Mouse (Mus musculus): ENCODE measurements at regions not wholly inside any gene's neighbourhood (a gene's known extent, or its start where the extent isn't known, plus 50 kb on each side); places are given as distances from the start of the nearest gene placed in this dataset.
A peak's percentile ranks its signal among the peaks of the same experiment; 100 is the strongest.

DNA sequence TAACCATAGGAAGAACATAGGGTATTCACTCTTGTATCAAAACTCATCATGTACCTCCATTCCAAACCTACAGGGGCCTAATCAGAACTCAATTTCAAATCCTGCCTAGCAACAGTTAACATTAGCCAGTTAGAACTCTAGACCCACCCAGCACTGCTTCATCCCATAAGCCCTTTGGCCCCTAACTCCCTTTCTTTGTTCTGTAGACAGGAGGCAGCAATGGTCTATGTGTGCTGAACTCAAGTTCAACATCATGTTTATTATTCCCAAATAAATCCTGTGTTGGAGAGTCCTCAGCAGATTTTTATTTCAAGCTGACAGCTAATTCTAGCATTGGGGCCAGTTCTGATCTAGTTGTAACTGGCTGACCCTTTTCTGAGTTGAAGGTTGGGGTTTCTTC lies 112.2 kb downstream of the Ipo8 start:
- DNase-seq (ENCODE audit: low spot score): no peak

DNA sequence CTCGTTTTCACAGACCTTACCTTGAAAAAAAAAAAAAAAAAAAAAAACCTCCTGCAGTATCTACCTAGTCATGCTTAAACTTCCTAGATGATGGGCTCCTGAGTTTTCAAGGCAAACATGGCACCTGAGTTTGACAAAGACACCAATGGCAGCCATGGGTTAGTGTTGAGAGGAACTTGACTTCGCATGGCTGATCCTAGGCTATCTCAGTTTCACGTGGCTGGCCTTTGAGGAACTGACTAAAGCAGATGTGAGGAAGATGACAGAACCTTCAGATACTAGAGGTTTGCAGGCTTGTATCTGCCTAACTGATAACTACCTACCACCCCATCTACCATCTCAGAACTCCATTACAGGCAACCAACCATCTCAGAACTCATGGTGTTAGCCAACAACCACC lies 120.9 kb downstream of the Ipo8 start:
- DNase-seq (ENCODE audit: low spot score): no peak

DNA sequence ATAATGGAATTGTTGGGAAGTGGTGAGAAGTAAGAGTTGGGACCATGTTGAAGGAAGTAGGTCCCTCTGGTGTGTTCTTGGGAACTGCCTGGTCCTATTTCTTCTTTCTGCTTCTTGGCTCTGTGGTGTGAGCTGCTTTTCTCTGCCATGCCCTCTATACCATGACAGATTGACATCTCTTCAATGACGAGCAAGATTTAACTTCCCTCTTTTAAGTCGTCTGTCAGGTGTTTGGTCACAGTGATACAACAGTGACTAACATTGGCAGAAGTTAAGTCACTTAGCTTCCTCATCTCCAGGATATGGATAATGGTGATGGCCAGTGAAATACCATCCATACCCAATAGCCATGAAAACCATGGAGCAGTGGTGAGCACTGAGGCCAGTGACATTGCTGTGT lies 122.9 kb downstream of the Ipo8 start:
- no peak for DNase-seq (ENCODE audit: low spot score)

DNA sequence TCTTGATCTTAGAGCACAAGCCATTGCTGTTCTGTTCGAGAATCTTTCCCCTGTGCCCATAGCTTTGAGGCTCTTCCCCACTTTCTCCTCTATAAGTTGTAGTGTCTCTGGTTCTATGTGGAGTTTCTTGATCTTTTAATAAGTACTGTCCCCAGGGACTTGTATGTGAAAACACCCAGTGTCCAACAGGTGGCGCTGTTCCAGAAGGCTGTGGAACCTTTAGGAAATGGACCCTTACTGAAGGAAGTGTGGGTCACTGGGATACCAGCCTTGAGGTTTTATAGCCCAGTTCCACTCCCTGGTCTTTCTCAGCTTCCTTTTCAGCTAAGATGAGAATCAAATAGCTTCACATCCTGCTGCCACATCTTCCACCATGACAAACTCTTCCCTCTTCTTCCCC lies 125.6 kb downstream of the Ipo8 start:
- DNase-seq (ENCODE audit: low spot score): peak; percentile 18

DNA sequence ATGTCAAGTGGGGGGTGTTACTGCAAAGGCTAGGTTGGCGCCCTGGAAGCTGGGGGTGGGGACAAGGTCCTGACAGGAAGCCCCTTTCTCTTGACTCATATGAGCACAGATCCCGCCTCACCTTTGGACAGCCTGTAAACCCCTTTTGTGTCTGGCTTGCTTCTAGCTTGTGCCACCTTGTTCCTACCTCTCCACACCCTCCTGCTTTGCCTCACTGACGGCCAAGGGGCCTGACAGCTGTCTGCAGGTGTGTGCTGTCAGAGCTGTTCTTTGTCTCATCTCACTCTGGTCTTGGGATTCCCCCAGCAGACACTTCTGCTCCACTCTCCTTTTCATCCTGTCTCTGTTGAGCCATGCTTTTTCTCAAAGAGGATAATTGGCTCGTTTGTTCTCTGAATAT lies 137.9 kb downstream of the Ipo8 start:
- no peak for DNase-seq (ENCODE audit: low spot score)

DNA sequence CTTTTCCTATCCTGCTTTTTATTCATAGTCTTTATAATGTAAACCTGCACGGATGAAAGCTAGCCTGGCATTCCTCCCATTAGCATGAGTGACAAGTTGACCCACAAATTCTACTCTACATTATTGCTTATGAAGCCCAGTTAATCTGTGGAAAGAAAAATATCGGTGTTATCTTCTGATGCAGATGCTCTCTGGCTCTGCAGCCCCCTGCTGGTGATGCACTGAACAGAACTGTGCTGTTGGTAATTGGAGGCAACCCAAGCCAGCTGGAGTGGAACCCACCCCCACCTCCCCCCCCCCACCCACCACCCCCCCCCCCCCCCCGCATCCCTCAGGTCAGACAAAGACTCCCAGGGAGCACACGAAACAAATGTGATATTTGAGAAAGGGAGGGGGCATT lies 143.5 kb downstream of the Ipo8 start:
- DNase-seq (ENCODE audit: low spot score): no peak

DNA sequence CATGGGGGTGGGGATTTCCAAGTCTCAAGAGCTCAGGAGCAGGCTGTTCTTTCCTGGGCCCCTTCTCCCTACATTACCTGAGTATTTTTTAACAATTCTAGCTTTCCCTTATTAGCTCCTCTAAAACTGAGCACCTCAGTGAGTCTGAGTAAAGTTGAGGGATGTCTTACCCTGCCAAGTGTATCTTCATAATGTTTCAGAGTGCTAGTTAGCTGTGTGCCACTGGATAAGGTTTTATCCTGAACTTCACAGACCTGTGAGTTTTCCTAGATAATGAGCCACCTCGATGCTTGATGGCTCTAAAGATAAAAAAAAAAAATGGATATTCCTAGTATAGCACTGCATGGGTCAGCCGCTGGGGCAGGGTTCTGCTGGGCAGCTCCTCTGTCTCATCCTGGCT lies 171.1 kb downstream of the Ipo8 start:
- DNase-seq (ENCODE audit: low spot score): no peak

DNA sequence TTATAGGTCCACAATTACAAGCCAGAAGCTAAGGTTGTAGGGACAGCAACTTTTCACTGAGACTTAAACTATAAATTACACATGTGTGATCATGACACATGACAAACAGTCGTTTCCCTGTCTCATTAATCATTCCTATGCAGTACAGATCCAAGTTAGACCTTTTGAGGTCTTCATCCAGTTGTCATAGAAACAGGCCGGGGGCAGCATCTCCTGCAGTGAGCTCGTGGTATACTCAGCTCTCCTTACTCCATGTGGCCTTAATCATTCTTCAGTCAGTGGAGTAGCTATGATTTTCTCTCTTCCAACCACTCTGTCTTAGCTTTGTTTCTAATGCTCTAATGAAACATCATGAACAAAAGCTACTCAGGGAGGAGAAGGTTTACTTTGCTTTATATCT lies 178.1 kb downstream of the Ipo8 start:
- DNase-seq (ENCODE audit: low spot score): no peak

DNA sequence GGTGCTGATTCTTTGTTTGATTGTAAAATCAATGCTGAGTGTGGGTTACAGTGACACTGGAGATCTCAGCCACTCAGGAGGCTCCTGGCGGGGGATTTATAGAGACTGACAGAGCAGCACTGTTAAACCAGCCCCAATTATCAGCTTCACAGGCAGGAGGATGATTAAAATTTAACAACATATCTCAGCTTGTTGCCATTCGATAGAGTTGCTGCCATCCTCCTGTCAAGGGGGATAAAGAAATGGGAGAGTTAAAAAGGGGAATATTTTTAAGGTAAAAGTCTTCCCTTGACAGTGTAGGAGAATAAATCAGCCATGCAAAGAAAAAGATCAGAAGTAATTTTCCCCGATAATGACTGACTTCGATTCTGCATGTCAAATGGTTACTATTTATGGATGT lies 178.8 kb downstream of the Ipo8 start:
- no peak for DNase-seq (ENCODE audit: low spot score)

DNA sequence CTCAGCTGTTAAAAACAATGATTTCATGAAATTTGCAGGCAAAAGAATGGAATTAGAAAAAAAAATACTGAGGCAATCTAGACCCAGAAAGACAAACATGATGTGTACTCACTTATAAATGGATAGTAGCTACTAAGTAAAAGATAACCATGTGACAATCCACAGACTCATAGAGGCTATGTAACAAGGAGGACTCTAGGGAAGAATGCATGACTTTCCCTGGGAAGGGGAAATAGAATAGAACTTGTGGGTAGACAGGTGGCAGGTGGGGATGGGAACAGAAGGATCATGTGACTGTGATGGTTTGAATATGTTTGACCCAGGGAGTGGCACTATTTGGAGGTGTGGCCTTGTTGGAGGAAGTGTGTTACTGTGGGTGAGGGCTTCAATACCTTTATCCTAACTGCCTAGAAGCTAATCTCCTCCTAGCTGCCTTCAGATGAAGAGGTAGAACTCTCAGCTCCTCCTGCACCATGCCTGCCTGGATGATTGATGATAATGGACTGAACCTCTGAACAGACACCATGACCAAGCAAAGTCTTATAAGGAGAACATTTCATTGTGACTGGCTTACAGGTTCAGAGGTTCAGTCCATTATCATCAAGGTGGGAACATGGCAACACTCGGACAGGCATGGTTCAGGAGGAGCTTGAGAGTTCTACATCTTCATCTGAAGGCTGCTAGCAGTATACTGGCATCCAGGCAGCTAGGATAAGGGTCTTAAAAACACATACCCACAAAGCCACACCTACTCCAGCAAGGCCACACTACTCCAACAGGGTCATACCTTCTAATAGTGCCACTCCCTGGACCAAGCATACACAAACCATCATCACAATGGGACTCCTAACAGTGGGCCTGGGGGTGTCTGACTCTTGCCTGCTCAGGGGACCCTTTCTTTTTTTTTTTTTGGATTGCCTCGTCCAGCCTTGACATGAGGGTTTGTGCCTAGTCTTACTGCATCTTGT lies 183.6 kb downstream of the Ipo8 start:
- DNase-seq (ENCODE audit: low spot score): no peak

DNA sequence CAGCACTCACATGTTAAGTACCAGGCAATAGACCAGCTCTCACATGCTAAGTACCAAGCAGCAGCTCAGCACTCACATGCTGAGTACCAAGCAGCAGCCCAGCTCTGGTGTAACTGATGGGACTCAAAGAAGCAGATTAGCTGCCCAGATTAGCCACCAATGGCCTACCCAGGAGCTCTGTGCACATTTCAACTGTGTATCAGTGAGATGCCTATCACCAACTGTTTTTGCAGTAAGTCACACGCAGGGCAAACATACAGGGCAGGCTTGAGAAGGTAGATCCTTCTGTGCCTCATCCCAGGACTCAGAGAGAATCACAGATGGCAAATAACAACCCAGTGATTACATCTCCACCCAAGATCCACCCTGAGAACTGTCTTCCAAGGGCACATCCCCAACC lies 190.7 kb downstream of the Ipo8 start:
- DNase-seq (ENCODE audit: low spot score): no peak

DNA sequence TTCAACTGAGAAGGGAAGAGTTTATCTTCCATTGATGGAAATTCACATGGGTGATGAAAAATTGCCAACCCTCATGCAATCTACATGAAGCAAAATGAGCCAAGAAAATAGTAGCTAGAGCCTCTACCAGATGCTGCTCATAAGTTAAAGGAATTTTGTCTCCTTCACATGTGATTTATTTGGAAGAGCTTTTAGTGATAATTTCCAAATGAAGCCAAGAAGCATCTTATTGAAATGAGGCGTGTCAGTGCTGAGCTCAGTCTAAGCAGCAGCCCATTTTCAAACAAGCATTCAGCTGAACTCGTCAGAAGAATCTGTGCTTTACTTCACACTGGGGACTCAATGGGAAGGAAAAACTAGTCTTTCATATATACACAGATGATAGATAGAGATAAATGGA lies 190.0 kb upstream of the Tmtc1 start:
- DNase-seq (ENCODE audit: low spot score): no peak

DNA sequence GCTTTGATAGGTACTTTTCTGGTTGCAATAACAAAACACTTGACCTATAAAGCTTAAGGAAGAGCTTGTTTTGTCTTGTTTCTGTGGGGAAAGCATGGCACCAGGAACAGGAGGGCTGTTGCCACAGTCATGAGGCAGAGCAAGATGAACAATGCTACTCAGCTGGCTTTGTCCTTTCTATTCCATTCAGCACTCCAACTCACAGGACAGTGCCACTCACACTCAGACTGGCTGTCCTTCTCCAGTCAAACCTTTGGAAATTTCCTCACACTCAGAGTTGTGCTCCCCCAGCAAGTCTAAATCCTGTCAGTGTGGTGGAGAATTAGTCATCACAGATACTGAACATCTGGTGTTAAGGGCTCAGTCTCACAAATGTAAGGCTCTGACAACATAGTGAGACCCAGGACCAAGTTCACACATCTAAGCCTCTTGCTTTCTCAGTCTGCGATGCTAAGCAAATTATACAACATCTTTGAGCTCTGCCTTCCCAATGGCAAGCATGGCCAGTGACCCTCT lies 183.0 kb upstream of the Tmtc1 start:
- no peak for DNase-seq (ENCODE audit: low spot score)

DNA sequence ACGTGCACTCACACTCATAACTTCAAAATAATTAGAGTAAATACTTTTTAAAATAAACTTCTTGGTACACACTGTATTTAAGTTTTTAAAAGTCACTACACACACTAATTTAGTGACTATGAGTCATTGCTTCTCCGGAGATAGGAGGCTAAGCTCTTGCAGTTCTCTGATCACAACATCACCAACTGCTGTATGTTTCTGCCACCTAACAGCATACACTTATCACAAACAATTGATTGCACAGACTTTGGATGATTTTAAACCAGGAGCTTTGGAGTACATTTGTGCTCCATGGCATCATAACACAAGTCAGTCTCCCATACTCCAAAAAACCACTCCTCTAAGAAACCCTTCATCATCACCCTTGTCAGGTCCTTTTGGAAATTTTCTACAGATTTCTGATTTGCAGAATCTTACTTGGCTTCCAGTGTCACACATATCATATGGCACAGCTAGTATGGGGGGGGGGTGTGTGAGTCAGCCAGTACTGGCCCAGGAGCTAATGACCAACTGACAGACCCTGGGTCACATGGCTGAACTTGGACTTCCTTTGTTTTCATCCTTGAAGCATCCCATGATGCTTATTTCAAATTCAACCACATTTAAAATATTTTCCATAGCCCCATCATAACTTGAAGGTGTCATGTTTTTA lies 179.1 kb upstream of the Tmtc1 start:
- no peak for DNase-seq (ENCODE audit: low spot score)

DNA sequence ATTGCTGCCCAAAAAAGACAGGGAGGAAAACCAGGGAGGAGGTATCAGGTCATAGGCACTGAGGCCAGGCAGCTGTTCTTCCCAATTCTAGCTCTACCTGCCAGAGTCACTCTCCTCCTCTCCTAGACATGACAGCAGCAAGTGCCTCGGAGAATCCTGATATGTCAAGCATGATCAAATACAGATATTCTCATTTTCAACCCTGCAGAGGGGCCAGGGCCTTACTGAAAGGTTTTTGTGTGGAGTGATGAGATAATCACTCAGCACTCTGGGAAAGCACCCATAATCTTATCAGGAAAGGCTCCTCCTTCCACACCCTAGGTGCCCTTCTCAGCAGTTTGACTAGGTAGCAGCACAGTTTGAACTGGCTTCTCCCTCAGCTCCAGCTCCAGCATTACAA lies 175.8 kb upstream of the Tmtc1 start:
- DNase-seq (ENCODE audit: low spot score): no peak

DNA sequence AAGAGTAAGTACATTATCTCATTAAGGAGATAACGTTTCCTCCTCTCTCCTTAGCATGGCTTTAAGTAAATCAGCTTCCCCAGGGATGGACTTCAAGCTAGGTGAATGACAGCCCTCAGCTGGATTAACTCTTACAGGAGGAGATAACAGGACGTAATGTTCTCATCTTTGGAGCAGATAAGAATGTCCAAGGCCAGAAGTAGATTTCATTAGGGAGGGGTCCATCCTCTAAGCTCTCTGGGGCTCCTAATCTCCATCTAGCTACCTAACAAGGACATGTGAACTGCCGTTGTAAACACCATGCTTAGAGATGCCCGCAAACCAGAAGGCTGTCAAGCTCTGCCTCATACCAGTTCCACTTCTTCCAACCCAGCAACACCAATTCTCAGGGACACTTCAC lies 171.7 kb upstream of the Tmtc1 start:
- DNase-seq (ENCODE audit: low spot score): no peak

DNA sequence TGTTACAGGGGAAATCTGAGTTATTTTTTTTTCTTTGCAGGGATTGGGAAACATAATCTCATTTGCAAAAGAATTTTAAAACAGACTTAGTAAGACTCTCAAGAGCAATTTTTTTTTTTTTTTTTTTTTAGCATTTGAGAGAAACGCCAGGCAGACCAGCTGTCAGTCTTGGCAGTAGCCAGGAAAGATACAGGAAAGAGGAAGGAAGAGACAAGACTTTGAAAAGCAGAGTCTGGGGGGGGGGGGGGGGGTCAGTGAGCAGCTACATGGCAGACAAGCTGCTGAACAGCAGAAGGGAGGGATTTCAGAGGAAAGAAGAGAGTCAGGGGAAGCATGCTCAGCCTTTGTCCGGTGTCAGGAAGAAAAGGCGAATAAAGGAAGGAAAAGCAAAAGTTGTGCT lies 171.3 kb upstream of the Tmtc1 start:
- no peak for DNase-seq (ENCODE audit: low spot score)

DNA sequence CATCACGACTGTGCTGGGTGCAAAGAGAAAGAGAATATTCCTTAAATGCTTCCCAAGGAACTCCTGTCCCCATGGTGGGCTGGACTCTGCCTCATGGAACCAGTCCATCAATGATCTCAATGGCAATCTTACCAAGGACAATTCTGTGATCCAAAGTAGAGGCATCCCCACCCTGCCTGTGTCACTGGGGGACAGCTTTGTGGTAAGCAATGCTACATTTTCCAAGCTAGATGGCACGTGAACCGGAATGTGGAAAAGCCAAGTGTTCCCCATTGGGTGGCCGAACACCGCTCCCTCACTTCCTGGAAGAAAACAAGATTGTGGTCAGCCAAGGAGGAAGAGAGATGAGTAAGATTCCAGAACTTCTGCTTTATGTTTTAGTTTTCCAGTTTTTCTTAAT lies 164.7 kb upstream of the Tmtc1 start:
- no peak for DNase-seq (ENCODE audit: low spot score)

DNA sequence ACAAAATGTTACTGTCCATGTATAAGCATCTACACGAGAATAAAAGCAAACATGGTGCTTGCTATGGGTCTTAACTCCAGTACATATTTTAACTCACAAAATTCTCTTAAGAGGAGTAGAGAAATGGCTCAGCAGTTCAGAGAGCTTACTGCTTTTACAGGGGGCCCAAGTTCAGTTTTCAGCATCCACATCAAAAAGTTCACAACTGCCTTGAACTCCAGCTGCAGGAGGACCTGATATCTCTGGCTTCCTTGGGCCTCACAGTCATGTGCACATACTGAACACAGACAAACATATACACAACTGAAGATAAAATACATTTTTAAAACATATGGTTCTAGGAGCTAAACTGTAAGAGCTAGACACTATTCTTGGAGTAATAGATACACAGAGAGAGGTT lies 161.0 kb upstream of the Tmtc1 start:
- DNase-seq (ENCODE audit: low spot score): no peak

DNA sequence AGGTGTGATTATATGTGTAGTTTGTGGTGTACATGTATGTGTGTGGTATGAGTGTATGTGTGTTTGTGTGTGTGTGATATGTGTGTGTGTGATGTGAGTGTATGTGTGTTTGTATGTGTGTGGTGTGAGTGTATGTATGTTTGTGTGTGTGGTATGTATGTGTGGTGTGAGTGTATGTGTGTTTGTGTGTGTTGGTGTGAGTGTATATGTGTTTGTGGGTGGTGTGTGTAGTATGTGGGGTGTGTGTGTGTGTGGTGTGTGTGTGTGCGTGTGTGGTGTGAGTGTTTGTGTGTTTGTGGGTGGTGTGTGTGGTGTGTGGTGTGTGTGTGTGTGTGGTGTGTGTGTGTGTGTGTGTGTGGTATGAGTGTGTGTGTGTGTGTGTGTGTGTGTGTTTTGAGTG lies 160.6 kb upstream of the Tmtc1 start:
- no peak for DNase-seq (ENCODE audit: low spot score)

DNA sequence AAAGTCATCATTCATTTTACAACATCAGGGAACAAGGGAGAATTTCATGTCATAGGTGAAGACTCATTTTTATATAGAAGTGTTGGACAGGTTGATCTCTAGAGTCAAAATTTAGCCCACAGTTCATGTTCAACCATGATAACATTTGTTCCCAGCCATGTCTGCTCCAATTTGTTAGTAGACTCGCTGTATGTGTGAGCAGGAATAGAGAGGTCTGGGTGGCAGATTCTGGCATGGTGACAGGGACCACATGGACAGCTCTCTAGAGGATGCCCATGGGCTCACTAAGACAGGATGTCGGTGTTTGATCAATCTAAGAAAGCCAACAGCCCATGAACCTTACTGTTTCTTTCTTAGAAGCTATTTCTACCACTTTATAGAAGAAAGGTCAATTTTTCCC lies 159.7 kb upstream of the Tmtc1 start:
- no peak for DNase-seq (ENCODE audit: low spot score)

DNA sequence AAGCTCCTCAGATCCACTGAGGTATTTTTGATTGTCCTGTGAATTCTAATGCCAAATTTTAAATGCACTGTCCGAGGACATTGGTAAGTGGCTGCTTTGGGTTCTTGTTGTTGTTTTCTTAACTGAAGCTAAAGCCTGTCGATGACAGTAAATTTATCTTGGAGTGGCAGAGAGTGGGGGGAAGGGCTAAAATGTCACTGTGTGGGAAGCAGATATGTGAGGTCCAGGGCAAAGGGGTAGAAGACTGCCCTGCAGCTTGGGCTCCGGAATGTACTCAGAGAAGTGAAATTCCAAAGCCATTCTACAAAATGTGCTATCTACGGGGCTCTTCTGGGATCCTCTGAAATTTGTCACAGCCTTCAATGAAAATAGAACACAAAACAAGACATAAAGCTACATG lies 159.3 kb upstream of the Tmtc1 start:
- DNase-seq (ENCODE audit: low spot score): no peak

DNA sequence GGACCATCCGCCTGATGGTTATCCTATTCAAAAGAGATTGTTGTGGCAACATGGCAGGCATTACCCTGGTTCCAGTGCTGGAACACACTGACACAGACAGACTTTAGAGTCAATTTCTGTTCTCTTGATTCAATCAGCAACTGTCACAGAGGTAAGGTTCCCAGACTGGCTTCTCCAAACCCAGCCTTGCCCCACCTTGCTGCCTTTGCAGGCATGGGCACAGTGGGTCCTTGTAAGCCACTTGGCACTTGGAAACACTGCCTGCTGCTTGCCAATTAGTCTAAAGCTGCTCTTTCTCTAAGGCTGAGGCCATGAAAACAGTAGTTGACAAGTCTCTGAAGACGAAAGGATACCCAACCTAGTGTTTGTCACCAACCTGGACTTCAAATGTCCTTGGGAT lies 158.7 kb upstream of the Tmtc1 start:
- no peak for DNase-seq (ENCODE audit: low spot score)

DNA sequence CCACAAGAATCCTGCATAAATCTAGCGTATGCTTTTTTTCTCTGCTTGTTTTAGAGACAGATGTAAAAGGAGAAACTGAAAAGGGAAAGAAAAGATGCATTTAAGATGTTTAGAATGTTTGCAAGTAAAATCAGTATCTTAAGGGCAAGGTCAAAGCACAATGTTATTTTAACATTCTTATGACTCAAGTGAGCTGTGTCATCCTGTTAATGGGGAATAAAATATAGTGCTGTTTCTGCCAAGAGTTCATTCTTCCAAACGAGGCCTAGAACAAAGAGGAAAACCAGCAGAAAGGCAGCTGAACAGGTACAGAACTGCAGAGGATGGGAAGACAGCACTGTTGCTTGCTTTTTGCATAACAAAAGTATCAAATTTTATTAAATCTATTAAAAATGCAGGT lies 156.7 kb upstream of the Tmtc1 start:
- no peak for DNase-seq (ENCODE audit: low spot score)
